Mouse (Mus musculus): Measurements from ENCODE around the gene Rbfox1. TPM values are rescaled to one million over a fixed set of nuclear protein-coding genes. Genes with fewer than 3 reads are reported as not detected.

Rbfox1 gene
- polyA plus RNA-seq, 1 experiment from 2014 or later = 3.1 TPM

- Histone ChIP-seq H3K9me3 (replicated peaks; ENCODE audit: control insufficient read depth, low read length) (no peaks in the 10 kb centered on the region), H3K27ac (ENCODE audit: low read depth, low read length) (no peak overlapping the region), H3K4me2 (no peak overlapping the region), H3K36me3 (ENCODE audit: control insufficient read depth, insufficient read depth, low read length) (no peaks in the 10 kb centered on the region), H3K4me1 (ENCODE audit: control insufficient read depth, insufficient read depth, low read length) (no peaks in the 10 kb centered on the region), H3K4me3 (ENCODE audit: low read depth, low read length) (no peak overlapping the region), H3K9ac (ENCODE audit: low read depth, low read length) (no peak overlapping the region), H3K27me3 (ENCODE audit: control insufficient read depth, insufficient read depth, low read length) (no peaks in the 10 kb centered on the region)
- 45% methylated on average over 4 of the region's 4 CpGs for WGBS (ENCODE audit: insufficient replicate concordance)
- no peak for ATAC-seq (replicated peaks; ENCODE audit: insufficient number of reproducible peaks, low FRiP score, low TSS enrichment)
Observed at GRCm38 (mm10) chr16:5940016-5940415, 54.9 kb downstream of the Rbfox1 start.

GRCm38 (mm10) chr16:5945682-5946081 is 60.5 kb downstream of the Rbfox1 start:
- WGBS (ENCODE audit: insufficient replicate concordance) = 68% methylated on average over 1 of the region's 1 CpGs
- H3K4me2 ChIP-seq = no peak overlapping the region
- no peaks in the 10 kb centered on the region for H3K9me3 ChIP-seq (replicated peaks; ENCODE audit: control insufficient read depth, low read length)
- no peak overlapping the region for H3K9ac ChIP-seq (ENCODE audit: low read depth, low read length)
- ATAC-seq (replicated peaks; ENCODE audit: insufficient number of reproducible peaks, low FRiP score, low TSS enrichment) = no peak
- H3K4me1 ChIP-seq (ENCODE audit: control insufficient read depth, insufficient read depth, low read length) = no peaks in the 10 kb centered on the region
- no peak overlapping the region for H3K27ac ChIP-seq (ENCODE audit: low read depth, low read length)
- no peaks in the 10 kb centered on the region for H3K27me3 ChIP-seq (ENCODE audit: control insufficient read depth, insufficient read depth, low read length)
- no peaks in the 10 kb centered on the region for H3K36me3 ChIP-seq (ENCODE audit: control insufficient read depth, insufficient read depth, low read length)
- no peak overlapping the region for H3K4me3 ChIP-seq (ENCODE audit: low read depth, low read length)

GRCm38 (mm10) chr16:5953106-5953505 is 68.0 kb downstream of the Rbfox1 start:
- Histone ChIP-seq H3K9me3 (replicated peaks; ENCODE audit: control insufficient read depth, low read length) (no peaks in the 10 kb centered on the region), H3K9ac (ENCODE audit: low read depth, low read length) (no peak overlapping the region), H3K4me2 (no peak overlapping the region), H3K4me1 (ENCODE audit: control insufficient read depth, insufficient read depth, low read length) (no peaks in the 10 kb centered on the region), H3K36me3 (ENCODE audit: control insufficient read depth, insufficient read depth, low read length) (no peaks in the 10 kb centered on the region), H3K27ac (ENCODE audit: low read depth, low read length) (no peak overlapping the region), H3K27me3 (ENCODE audit: control insufficient read depth, insufficient read depth, low read length) (no peaks in the 10 kb centered on the region), H3K4me3 (ENCODE audit: low read depth, low read length) (no peak overlapping the region)
- WGBS (ENCODE audit: insufficient replicate concordance) = 64% methylated on average over 3 of the region's 3 CpGs
- ATAC-seq (replicated peaks; ENCODE audit: insufficient number of reproducible peaks, low FRiP score, low TSS enrichment) = no peak

GRCm38 (mm10) chr16:5957418-5957817 is 72.3 kb downstream of the Rbfox1 start:
- Histone ChIP-seq H3K36me3 (ENCODE audit: control insufficient read depth, insufficient read depth, low read length) (no peaks in the 10 kb centered on the region), H3K9ac (ENCODE audit: low read depth, low read length) (no peak overlapping the region), H3K4me3 (ENCODE audit: low read depth, low read length) (no peak overlapping the region), H3K27me3 (ENCODE audit: control insufficient read depth, insufficient read depth, low read length) (no peaks in the 10 kb centered on the region), H3K4me2 (no peak overlapping the region), H3K4me1 (ENCODE audit: control insufficient read depth, insufficient read depth, low read length) (no peaks in the 10 kb centered on the region), H3K9me3 (replicated peaks; ENCODE audit: control insufficient read depth, low read length) (no peaks in the 10 kb centered on the region), H3K27ac (ENCODE audit: low read depth, low read length) (no peak overlapping the region)
- 75% methylated on average over 4 of the region's 4 CpGs for WGBS (ENCODE audit: insufficient replicate concordance)
- ATAC-seq (replicated peaks; ENCODE audit: insufficient number of reproducible peaks, low FRiP score, low TSS enrichment) = no peak

- Histone ChIP-seq H3K27me3 (ENCODE audit: control insufficient read depth, insufficient read depth, low read length) (no peaks in the 10 kb centered on the region), H3K9me3 (replicated peaks; ENCODE audit: control insufficient read depth, low read length) (no peaks in the 10 kb centered on the region), H3K36me3 (ENCODE audit: control insufficient read depth, insufficient read depth, low read length) (no peaks in the 10 kb centered on the region), H3K4me1 (ENCODE audit: control insufficient read depth, insufficient read depth, low read length) (no peaks in the 10 kb centered on the region), H3K4me3 (ENCODE audit: low read depth, low read length) (no peak overlapping the region), H3K27ac (ENCODE audit: low read depth, low read length) (no peak overlapping the region), H3K4me2 (no peak overlapping the region), H3K9ac (ENCODE audit: low read depth, low read length) (no peak overlapping the region)
- ATAC-seq (replicated peaks; ENCODE audit: insufficient number of reproducible peaks, low FRiP score, low TSS enrichment) = no peak
- WGBS (ENCODE audit: insufficient replicate concordance) = 63% methylated on average over 3 of the region's 3 CpGs
Observed at GRCm38 (mm10) chr16:5961786-5962185, 76.6 kb downstream of the Rbfox1 start.

GRCm38 (mm10) chr16:5974172-5974571 is 89.0 kb downstream of the Rbfox1 start:
- Histone ChIP-seq H3K9me3 (replicated peaks; ENCODE audit: control insufficient read depth, low read length) (no peaks in the 10 kb centered on the region), H3K36me3 (ENCODE audit: control insufficient read depth, insufficient read depth, low read length) (no peaks in the 10 kb centered on the region), H3K4me2 (no peak overlapping the region), H3K4me1 (ENCODE audit: control insufficient read depth, insufficient read depth, low read length) (no peaks in the 10 kb centered on the region), H3K27ac (ENCODE audit: low read depth, low read length) (no peak overlapping the region), H3K4me3 (ENCODE audit: low read depth, low read length) (no peak overlapping the region), H3K9ac (ENCODE audit: low read depth, low read length) (no peak overlapping the region), H3K27me3 (ENCODE audit: control insufficient read depth, insufficient read depth, low read length) (no peaks in the 10 kb centered on the region)
- no peak for ATAC-seq (replicated peaks; ENCODE audit: insufficient number of reproducible peaks, low FRiP score, low TSS enrichment)
- WGBS (ENCODE audit: insufficient replicate concordance) = 60% methylated on average over 2 of the region's 2 CpGs

GRCm38 (mm10) chr16:5992045-5993011 is 107.2 kb downstream of the Rbfox1 start:
- ATAC-seq (replicated peaks; ENCODE audit: insufficient number of reproducible peaks, low FRiP score, low TSS enrichment) = no peak
- 60% methylated on average over 10 of the region's 10 CpGs for WGBS (ENCODE audit: insufficient replicate concordance)
- no peaks in the 10 kb centered on the region for H3K4me1 ChIP-seq (ENCODE audit: control insufficient read depth, insufficient read depth, low read length)
- no peak overlapping the region for H3K9ac ChIP-seq (ENCODE audit: low read depth, low read length)
- H3K27me3 ChIP-seq (ENCODE audit: control insufficient read depth, insufficient read depth, low read length) = no peaks in the 10 kb centered on the region
- H3K4me2 ChIP-seq = no peak overlapping the region
- no peaks in the 10 kb centered on the region for H3K9me3 ChIP-seq (replicated peaks; ENCODE audit: control insufficient read depth, low read length)
- no peak overlapping the region for H3K4me3 ChIP-seq (ENCODE audit: low read depth, low read length)
- no peak overlapping the region for H3K27ac ChIP-seq (ENCODE audit: low read depth, low read length)
- H3K36me3 ChIP-seq (ENCODE audit: control insufficient read depth, insufficient read depth, low read length) = no peaks in the 10 kb centered on the region

GRCm38 (mm10) chr16:5997136-5997535 is 112.0 kb downstream of the Rbfox1 start:
- Histone ChIP-seq H3K4me1 (ENCODE audit: control insufficient read depth, insufficient read depth, low read length) (no peaks in the 10 kb centered on the region), H3K27ac (ENCODE audit: low read depth, low read length) (no peak overlapping the region), H3K9ac (ENCODE audit: low read depth, low read length) (no peak overlapping the region), H3K27me3 (ENCODE audit: control insufficient read depth, insufficient read depth, low read length) (no peaks in the 10 kb centered on the region), H3K9me3 (replicated peaks; ENCODE audit: control insufficient read depth, low read length) (no peaks in the 10 kb centered on the region), H3K36me3 (ENCODE audit: control insufficient read depth, insufficient read depth, low read length) (no peaks in the 10 kb centered on the region), H3K4me3 (ENCODE audit: low read depth, low read length) (no peak overlapping the region), H3K4me2 (no peak overlapping the region)
- no peak for ATAC-seq (replicated peaks; ENCODE audit: insufficient number of reproducible peaks, low FRiP score, low TSS enrichment)
- WGBS (ENCODE audit: insufficient replicate concordance) = 50% methylated on average over 4 of the region's 4 CpGs

- 86% methylated on average over 4 of the region's 4 CpGs for WGBS (ENCODE audit: insufficient replicate concordance)
- no peak overlapping the region for H3K27ac ChIP-seq (ENCODE audit: low read depth, low read length)
- no peak for ATAC-seq (replicated peaks; ENCODE audit: insufficient number of reproducible peaks, low FRiP score, low TSS enrichment)
Observed at GRCm38 (mm10) chr16:5997651-5998050, 112.5 kb downstream of the Rbfox1 start.

More at GRCm38 (mm10) chr16:5997651-5998050, 112.5 kb downstream of the Rbfox1 start:
- Histone ChIP-seq H3K4me1 (ENCODE audit: control insufficient read depth, insufficient read depth, low read length) (no peaks in the 10 kb centered on the region), H3K27me3 (ENCODE audit: control insufficient read depth, insufficient read depth, low read length) (no peaks in the 10 kb centered on the region), H3K9me3 (replicated peaks; ENCODE audit: control insufficient read depth, low read length) (no peaks in the 10 kb centered on the region), H3K9ac (ENCODE audit: low read depth, low read length) (no peak overlapping the region), H3K36me3 (ENCODE audit: control insufficient read depth, insufficient read depth, low read length) (no peaks in the 10 kb centered on the region), H3K4me2 (no peak overlapping the region), H3K4me3 (ENCODE audit: low read depth, low read length) (no peak overlapping the region)
